Mouse (Mus musculus) stomach, postnatal 0 days (tissue): ENCODE data around the gene Hspg2. TPM values are rescaled to one million over a fixed set of nuclear protein-coding genes. Genes with fewer than 3 reads are reported as not detected.

Experiments used
- ATAC-seq: fragments of 200-750 bp; cut with Nextera tagmentation; 2 replicates; pipeline ENCODE4 v1.8.0; 2017; ENCODE audit not compliant: low FRiP score, low TSS enrichment
- DNase-seq: peaks from one replicate; pipeline ENCODE4 v3.0.0-alpha.2; 2016; ENCODE audit warnings: low spot score
- H3K27ac ChIP-seq: fragments of 300-500 bp; sonication (generic); replicated peaks from 2 replicates; pipeline ENCODE4 v1.5.1; 2014; ENCODE audit warnings: mild to moderate bottlenecking, control low read depth
- H3K27me3 ChIP-seq: fragments of 300-500 bp; sonication (generic); 2 replicates; pipeline ENCODE4 v1.6.1; 2014; ENCODE audit warnings: low read length; ENCODE audit not compliant: control insufficient read depth, insufficient read depth
- H3K36me3 ChIP-seq: fragments of 300-500 bp; sonication (generic); 2 replicates; pipeline ENCODE4 v1.6.1; 2014; ENCODE audit warnings: low read length, mixed read lengths; ENCODE audit not compliant: control insufficient read depth, insufficient read depth
- H3K4me1 ChIP-seq: fragments of 300-500 bp; sonication (generic); replicated peaks from 2 replicates; pipeline ENCODE4 v1.6.1; 2014; ENCODE audit warnings: antibody characterized with exemption; ENCODE audit not compliant: control insufficient read depth, insufficient read depth
- H3K4me2 ChIP-seq: fragments of 300-500 bp; sonication (generic); replicated peaks from 2 replicates; pipeline ENCODE4 v1.6.1; 2014; ENCODE audit warnings: low read depth, mild to moderate bottlenecking, control low read depth, moderate library complexity
- H3K4me3 ChIP-seq: fragments of 300-500 bp; sonication (generic); 2 replicates; pipeline ENCODE4 v1.5.1; 2014; ENCODE audit warnings: low read depth, low read length, control low read depth
- H3K9ac ChIP-seq: fragments of 300-500 bp; sonication (generic); 2 replicates; pipeline ENCODE4 v1.6.1; 2014; ENCODE audit warnings: mild to moderate bottlenecking, low read length, control low read depth, mixed read lengths
- H3K9me3 ChIP-seq: fragments of 300-500 bp; sonication (generic); 2 replicates; pipeline ENCODE4 v1.6.1; 2016; ENCODE audit warnings: low read length; ENCODE audit not compliant: control insufficient read depth
- CTCF ChIP-seq: IDR thresholded peaks from 2 replicates; pipeline ENCODE4 v1.5.1; 2016; ENCODE audit warnings: antibody characterized with exemption, low read depth, mild to moderate bottlenecking, moderate library complexity
- EP300 ChIP-seq: optimal IDR thresholded peaks from 2 replicates; pipeline ENCODE3; 2016; ENCODE audit warnings: antibody characterized with exemption
- WGBS: fragments of 180-500 bp; shearing (Covaris S2); extraction: QIAGEN DNeasy Blood & Tissue Kit; methylation state at CpG from one replicate; pipeline ENCODE4 v1.1.7; 2014; 5-methylcytosine and 5-hydroxymethylcytosine counted together
- polyA plus RNA-seq: library from polyadenylated mRNA; unstranded; fragments of >200 nt; fragmentation: Nextera tagmentation; extraction: Ambion mirVana; gene quantifications from 2 replicates; pipeline ENCODE4 v1.2.1, GENCODE M21; 2015

Gene Hspg2
- polyA plus RNA-seq, 1 experiment from 2014 or later: 16.0 TPM

DNA sequence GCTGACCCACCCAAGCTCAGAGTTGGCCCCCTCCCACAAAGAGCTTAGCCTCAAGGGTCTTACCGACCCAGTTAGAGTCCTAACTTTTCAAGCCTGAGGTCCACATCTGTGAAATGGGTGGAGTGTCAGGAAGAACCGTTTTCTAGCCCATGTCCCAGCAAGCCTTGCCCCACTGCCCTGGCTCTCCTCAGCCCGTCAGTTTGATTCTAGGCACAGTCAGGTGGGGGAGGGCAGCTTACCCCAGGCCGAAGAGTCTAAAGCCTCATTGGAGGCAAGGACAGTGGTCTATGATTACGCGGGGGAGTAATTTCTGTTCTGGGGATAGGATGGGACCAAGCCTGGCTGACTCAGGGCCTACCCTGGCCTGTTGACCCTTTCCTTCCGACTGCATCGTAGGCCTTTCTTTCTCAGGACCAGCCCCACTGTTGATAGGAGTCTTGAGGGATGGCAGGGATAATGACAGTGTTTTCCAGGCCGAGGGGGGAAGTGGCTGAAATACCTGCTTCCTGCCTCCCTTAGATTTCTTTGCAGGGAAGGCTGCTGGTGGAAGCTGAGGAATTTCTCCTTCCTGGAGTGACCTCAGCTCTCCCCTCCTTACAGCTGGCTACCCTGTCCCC, 2.2 kb downstream of the Hspg2 start:
- no peaks in the 10 kb centered on the region for H3K27me3 ChIP-seq
- ATAC-seq: no peak
- H3K27ac ChIP-seq: peak overlapping the region; percentile 69; the same call in 1 of the 2 replicates
- H3K4me3 ChIP-seq: peak overlapping the region; percentile 79
- peak overlapping the region; percentile 84 for H3K4me2 ChIP-seq
- H3K4me1 ChIP-seq: peaks cover 24% of the 10 kb centered on the region
- 46% methylated on average over 9 of the region's 9 CpGs for WGBS
- H3K36me3 ChIP-seq: no peaks in the 10 kb centered on the region
- DNase-seq: no peak
- TF ChIP-seq EP300: no peak
- no peak for TF ChIP-seq CTCF
- peak overlapping the region; percentile 41 for H3K9ac ChIP-seq
- H3K9me3 ChIP-seq: no peaks in the 10 kb centered on the region

DNA sequence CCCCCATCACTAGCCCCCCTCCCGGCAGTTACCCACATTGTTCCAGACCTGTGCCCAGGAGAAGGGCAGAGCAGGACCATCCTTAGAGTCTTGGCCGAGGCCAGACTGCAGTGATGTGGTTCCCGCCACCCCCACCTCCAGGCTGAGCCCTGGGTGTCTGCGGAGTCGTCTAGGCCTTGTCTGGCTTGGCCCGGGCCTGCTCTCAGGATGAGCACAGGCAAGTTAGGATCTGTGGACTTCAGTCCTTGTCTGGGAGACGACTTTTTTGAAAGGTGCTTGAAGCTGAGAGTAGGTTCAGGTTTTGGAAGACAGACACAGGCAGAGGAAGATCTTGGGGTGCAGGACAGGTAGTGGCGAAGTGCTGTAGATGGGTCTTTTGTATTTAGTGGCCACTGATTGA, 2.8 kb downstream of the Hspg2 start:
- peak overlapping the region; percentile 84 for H3K4me2 ChIP-seq
- no peak for DNase-seq
- H3K9me3 ChIP-seq: no peaks in the 10 kb centered on the region
- no peaks in the 10 kb centered on the region for H3K27me3 ChIP-seq
- H3K9ac ChIP-seq: peak overlapping the region; percentile 41
- WGBS: 50% methylated on average over 8 of the region's 8 CpGs
- peak overlapping the region; percentile 79; the same call in 1 of the 2 replicates for H3K4me3 ChIP-seq
- TF ChIP-seq CTCF: no peak
- no peak for TF ChIP-seq EP300
- no peak for ATAC-seq
- H3K4me1 ChIP-seq: peaks cover 27% of the 10 kb centered on the region
- H3K27ac ChIP-seq: peak overlapping the region; percentile 69; the same call in 1 of the 2 replicates
- H3K36me3 ChIP-seq: no peaks in the 10 kb centered on the region

DNA sequence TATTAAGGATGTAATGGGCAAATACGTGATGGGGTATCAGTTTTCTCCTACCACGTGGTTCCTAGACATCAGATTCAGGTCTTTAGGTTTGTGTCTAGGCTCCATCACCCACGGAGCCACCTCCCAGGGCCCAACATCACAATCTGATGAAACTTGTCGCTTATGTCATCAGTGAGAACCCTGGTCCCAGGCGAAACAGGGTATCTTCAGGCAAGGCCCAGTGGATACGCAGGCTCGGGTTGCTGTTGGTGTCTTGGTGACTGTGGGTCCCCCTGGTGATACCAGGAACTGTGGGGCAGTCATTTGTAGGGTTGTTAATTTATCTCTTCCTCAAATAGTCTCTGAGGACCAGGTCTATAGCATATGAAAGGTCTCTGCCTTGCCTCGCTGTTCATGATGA, 4.7 kb downstream of the Hspg2 start:
- no peaks in the 10 kb centered on the region for H3K27me3 ChIP-seq
- H3K4me2 ChIP-seq: peak overlapping the region; percentile 35; the same call in 1 of the 2 replicates
- H3K9me3 ChIP-seq: no peaks in the 10 kb centered on the region
- peak overlapping the region; percentile 69 for H3K27ac ChIP-seq
- ATAC-seq: no peak
- no peaks in the 10 kb centered on the region for H3K36me3 ChIP-seq
- TF ChIP-seq EP300 (no peak), CTCF (no peak)
- H3K9ac ChIP-seq: 0 out of 2 replicates have a peak overlapping the region, but pooled peaks have one; percentile 41
- H3K4me3 ChIP-seq: no peak overlapping the region
- H3K4me1 ChIP-seq: peaks cover 30% of the 10 kb centered on the region
- no peak for DNase-seq
- 74% methylated on average over 8 of the region's 8 CpGs for WGBS

GRCm38 (mm10) chr4:137473701-137474388, 5.3 kb downstream of the Hspg2 start:
- no peak for ATAC-seq
- Histone ChIP-seq H3K4me3 (no peak overlapping the region), H3K27me3 (no peaks in the 10 kb centered on the region), H3K36me3 (no peaks in the 10 kb centered on the region), H3K4me2 (peak overlapping the region; percentile 35), H3K9ac (peak overlapping the region; percentile 45), H3K4me1 (peaks cover 30% of the 10 kb centered on the region), H3K9me3 (no peaks in the 10 kb centered on the region), H3K27ac (peak overlapping the region; percentile 69)
- TF ChIP-seq CTCF (0 out of 2 replicates have a peak, but pooled peaks have one; percentile 1), EP300 (no peak)
- WGBS: 31% methylated on average over 18 of the region's 18 CpGs
- DNase-seq: peak; percentile 74

DNA sequence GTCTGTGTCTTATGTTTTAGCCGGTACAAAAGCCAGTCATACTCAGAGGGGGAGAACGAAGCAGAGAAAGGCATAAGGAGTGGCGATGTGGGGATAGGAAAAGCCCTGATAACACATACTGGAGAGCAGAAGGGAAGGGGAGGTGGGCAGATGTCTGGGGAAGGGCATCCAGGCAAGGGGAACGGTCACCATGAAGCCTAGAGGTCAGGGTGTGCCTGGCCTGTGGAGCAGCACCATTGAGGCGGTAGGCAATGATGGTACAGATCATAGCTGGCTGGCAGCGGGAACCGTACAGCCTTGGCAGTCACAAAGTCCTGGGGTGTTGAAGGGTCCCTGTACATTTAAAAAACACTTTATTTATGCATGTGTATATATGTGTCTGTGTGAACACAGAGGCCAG, 6.1 kb downstream of the Hspg2 start:
- no peak for ATAC-seq
- peaks cover 33% of the 10 kb centered on the region for H3K4me1 ChIP-seq
- TF ChIP-seq CTCF: no peak
- TF ChIP-seq EP300: no peak
- no peak overlapping the region for H3K9ac ChIP-seq
- H3K36me3 ChIP-seq: no peaks in the 10 kb centered on the region
- no peak for DNase-seq
- no peaks in the 10 kb centered on the region for H3K9me3 ChIP-seq
- H3K27me3 ChIP-seq: no peaks in the 10 kb centered on the region
- H3K4me2 ChIP-seq: no peak overlapping the region
- H3K27ac ChIP-seq: no peak overlapping the region
- H3K4me3 ChIP-seq: no peak overlapping the region
- WGBS: 83% methylated on average over 7 of the region's 7 CpGs
